Mouse (Mus musculus) mesoderm, embryonic 11.5 days (tissue): ENCODE results near the gene Psg19.
"Not testable (repeated sequence)": the region's sequence is repeated elsewhere in the genome, so short reads cannot be mapped to it uniquely, and the experiment has no call there.

Experiments used
- DNase-seq: peaks from one replicate; pipeline ENCODE4 v3.0.0-alpha.2; 2012; ENCODE audit warnings: low read depth, low spot score

The Psg19 gene

GRCm38 (mm10) chr7:18798420-18798819 is at the start of gene Psg19:
Psg19 (minus strand) TSS chr7:18798520.
- DNase-seq, result no peak

- no peak for DNase-seq
Measured at GRCm38 (mm10) chr7:18844811-18845210, 46.5 kb upstream of the Psg19 start.

GRCm38 (mm10) chr7:18841174-18841567 is 42.9 kb upstream of the Psg19 start:
- no peak for DNase-seq

- peak; percentile 66 for DNase-seq
Measured at GRCm38 (mm10) chr7:18840386-18841173, 42.3 kb upstream of the Psg19 start.

DNA sequence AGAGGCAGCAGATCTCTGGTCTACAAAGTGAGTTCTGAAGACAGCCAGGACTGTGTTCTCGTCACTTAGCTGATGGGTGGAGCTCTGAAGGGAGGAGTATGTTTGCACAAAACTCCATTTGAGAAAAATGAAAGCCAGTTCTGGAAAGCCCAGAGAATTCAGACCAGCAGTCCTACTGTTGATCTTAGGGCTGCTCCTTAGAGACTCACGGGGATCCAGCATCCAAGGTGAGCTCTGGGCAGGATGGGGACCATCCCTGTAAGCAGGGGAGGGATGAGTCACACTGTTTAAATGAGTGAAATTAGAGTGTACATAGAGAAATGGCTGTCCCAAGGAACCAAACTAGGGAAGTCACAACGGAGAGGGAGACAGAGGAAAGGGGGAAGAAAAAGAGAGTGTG is 41.5 kb upstream of the Psg19 start, which contains the start of gene Mill2:
Mill2 (plus strand) TSS at position 102 of the 400 bp plus-strand sequence.
- no peak for DNase-seq

DNA sequence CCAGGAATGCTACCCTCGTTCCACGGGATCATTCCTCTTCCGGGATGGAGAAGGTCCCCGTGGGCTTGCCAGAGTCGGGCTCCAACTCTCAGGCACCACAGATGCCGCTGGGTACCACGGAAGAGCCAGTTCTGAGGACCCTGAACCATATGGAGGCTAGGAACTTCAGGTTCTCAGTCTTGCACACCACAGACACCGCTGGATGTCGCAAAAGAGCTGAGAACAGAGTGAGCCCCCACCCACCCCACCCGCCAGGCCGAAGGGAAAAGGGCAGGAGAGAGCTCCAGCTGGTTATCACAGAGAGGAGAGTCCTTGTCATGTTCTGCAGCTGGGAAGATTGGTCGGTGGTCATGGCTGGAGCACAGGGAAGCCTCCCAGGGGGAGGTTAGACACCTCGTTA is 34.0 kb upstream of the Psg19 start:
- no peak for DNase-seq

GRCm38 (mm10) chr7:18829545-18829944 is 31.2 kb upstream of the Psg19 start:
- no peak for DNase-seq

DNA sequence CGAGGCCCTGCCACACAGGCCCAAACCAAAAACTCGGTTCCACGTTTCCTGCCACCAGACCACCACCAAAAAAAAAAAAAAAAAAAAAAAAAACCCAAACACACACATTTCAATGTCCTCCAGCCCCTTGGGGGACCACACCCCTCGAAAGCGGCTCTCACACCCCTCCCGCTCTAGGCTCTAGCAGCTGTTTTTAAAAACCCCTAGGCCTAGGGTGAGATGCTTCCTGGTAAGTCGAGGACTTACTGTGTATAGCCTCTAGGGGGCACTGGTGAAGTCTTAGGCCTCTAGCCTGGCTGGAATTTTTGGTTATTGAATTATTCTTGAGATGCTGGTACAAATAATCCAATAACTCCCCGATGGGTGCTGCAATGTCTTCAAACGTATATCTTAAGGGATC is 30.3 kb upstream of the Psg19 start:
- DNase-seq, result no peak

GRCm38 (mm10) chr7:18827792-18828546 is 29.6 kb upstream of the Psg19 start:
- no peak for DNase-seq

GRCm38 (mm10) chr7:18821507-18821906 is 23.2 kb upstream of the Psg19 start, which contains the start of gene Psg17:
Psg17 (minus strand) TSS chr7:18821607.
- DNase-seq, result no peak

DNA sequence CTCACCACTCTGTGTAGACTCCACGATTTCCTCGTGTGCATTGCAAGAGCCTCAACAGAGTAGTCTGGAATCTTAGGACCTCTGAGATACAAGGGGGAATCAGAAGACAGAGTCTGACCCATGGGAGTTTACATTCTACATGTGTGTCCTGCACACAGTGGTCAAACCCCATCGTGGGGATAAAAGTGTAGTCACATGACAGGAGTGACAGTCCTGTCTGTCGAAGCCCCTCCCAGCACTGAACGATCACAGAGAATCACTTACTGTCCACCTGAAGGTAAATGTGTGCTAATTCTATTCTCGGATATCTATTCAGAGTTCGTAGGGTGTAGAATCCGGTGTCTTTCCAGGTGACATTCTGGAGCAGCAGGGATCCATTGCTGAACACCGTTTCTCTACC is 20.0 kb upstream of the Psg19 start:
- no peak for DNase-seq

- DNase-seq, result no peak
Measured at GRCm38 (mm10) chr7:18803526-18803925, 5.2 kb upstream of the Psg19 start.

GRCm38 (mm10) chr7:18799129-18799528 is 809 bp upstream of the Psg19 start:
- DNase-seq, result no peak

GRCm38 (mm10) chr7:18790671-18791070 is 7.6 kb downstream of the Psg19 start:
- not testable (repeated sequence) for DNase-seq

GRCm38 (mm10) chr7:18781301-18781700 is 17.0 kb downstream of the Psg19 start:
- peak; percentile 23 for DNase-seq

GRCm38 (mm10) chr7:18779337-18779781 is 19.0 kb downstream of the Psg19 start:
- no peak for DNase-seq

- not testable (repeated sequence) for DNase-seq
Measured at GRCm38 (mm10) chr7:18762885-18763284, 35.4 kb downstream of the Psg19 start.

- DNase-seq, result not testable (repeated sequence)
Measured at GRCm38 (mm10) chr7:18760152-18760551, 38.2 kb downstream of the Psg19 start.

- DNase-seq, result peak; percentile 63
Measured at GRCm38 (mm10) chr7:18749896-18750477, 48.3 kb downstream of the Psg19 start.

- no peak for DNase-seq
Measured at GRCm38 (mm10) chr7:18748994-18749895, 49.1 kb downstream of the Psg19 start.

DNA sequence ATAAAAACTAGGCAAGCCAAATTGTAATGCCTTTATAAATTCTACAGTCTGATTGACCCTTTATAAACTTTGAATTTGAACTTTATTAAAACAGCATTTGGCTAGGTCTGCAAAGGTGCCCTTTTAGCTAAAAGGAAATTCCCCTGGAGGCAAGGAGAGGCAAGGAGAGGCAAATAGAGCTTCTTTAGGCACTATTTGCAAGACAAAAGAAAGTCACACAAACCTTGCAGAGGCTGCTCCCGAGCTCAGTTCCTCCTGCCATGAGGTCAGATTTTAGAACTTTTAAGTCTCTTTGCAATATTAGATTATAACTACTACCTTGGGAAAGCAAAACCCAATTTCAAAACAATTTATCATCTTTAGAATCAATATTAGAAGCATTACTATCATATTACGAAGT is 50.9 kb downstream of the Psg19 start:
- DNase-seq, result not testable (repeated sequence)
